Mouse (Mus musculus) cerebellum, adult 2 months (tissue): Measurements from ENCODE around the gene Mllt3.

Source experiments
- CTCF ChIP-seq: fragments of 200-500 bp; IDR thresholded peaks from 2 replicates; pipeline ENCODE4 v1.5.1; 2011; ENCODE audit warnings: low read depth, mild to moderate bottlenecking, control low read depth, low read length, moderate library complexity, borderline replicate concordance; ENCODE audit not compliant: insufficient read depth
- POLR2A ChIP-seq: fragments of 200-500 bp; IDR thresholded peaks from 2 replicates; pipeline ENCODE4 v1.6.1; 2011; ENCODE audit warnings: low read length, control low read depth, borderline replicate concordance; ENCODE audit not compliant: insufficient read depth

DNA sequence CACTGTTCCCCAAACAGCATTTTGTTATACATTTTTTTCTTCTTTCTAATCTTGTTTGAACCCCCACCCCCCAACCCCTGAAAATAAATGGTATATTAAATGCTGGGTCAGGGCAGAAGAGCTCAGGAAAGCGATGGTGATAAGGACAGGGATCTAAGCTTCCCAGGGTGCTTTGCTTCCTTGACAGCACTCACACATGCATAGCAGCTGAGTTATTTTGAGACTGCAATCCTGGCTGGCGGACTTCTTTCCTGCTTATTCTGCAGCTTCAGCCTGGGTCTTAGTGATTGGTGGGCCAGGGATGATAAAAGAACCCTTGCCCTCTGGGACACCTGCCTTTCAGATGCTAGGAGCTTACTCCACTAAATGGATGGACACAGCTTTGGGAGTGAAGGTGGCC lies 249.4 kb downstream of the Mllt3 start:
- TF ChIP-seq POLR2A, result no peak
- no peak for TF ChIP-seq CTCF
